ENCODE assay signal across 8 mouse cellular contexts in genomic region chr6:70752351-70752750, GRCm38 (mm10). TPM values are rescaled to one million over a fixed set of nuclear protein-coding genes. Genes with fewer than 3 reads are reported as not detected.
DNase-seq lines count a peak whose midpoint lies in the region; ATAC-seq and TF ChIP-seq lines count a peak whose summit lies in the region.

No protein-coding gene starts in this region.

- no peak overlapping the region for H3K9ac ChIP-seq in forebrain, embryonic 11.5 days (ENCODE audit: low read length)
- H3K9ac ChIP-seq in forebrain, embryonic 12.5 days = no peak overlapping the region
- no peak overlapping the region for H3K9ac ChIP-seq in midbrain, embryonic 11.5 days (ENCODE audit: low read length)
- no peak overlapping the region for H3K9ac ChIP-seq in midbrain, embryonic 15.5 days
- H3K9ac ChIP-seq in liver, embryonic 11.5 days (ENCODE audit: low read depth, low read length) = peak overlapping the region; percentile 37; the same call in 1 of the 2 replicates

- peak; percentile 64 for DNase-seq in forebrain, embryonic 11.5 days (ENCODE audit: low spot score)
- no peak for DNase-seq in midbrain, embryonic 11.5 days (ENCODE audit: low spot score, missing footprints)
- no peak for DNase-seq in liver, embryonic 11.5 days (ENCODE audit: low spot score)
- DNase-seq in spleen, adult 2 months (ENCODE audit: low read depth in 1 of 2, low spot score in 2 of 2) = peak in 1 of 2 experiments; percentile 74
- no peak for DNase-seq in left cerebral cortex, postnatal 25 days (ENCODE audit: low spot score in 2 of 2)

- peak; percentile 80; the same call in 1 of the 2 replicates for TF ChIP-seq CTCF in spleen, adult 2 months (IDR thresholded peaks at IDR 0.05; ENCODE audit: extremely low read depth, insufficient read depth, insufficient read length, insufficient replicate concordance)

- H3K4me2 ChIP-seq in forebrain, embryonic 11.5 days (ENCODE audit: low read depth, low read length, severe bottlenecking) = no peak overlapping the region
- H3K4me2 ChIP-seq in forebrain, embryonic 12.5 days = no peak overlapping the region
- no peak overlapping the region for H3K4me2 ChIP-seq in midbrain, embryonic 11.5 days
- H3K4me2 ChIP-seq in midbrain, embryonic 15.5 days = no peak overlapping the region
- H3K4me2 ChIP-seq in liver, embryonic 11.5 days = peak overlapping the region; percentile 53

- intact Hi-C loops in left cerebral cortex, postnatal 25 days (cut with DNase I) = loop anchor here (5.0 kb wide), 1 partner anchor 40 kb away; no protein-coding TSS in a partner anchor

- ATAC-seq in forebrain, embryonic 11.5 days (replicated peaks; ENCODE audit: low FRiP score) = no peak
- no peak for ATAC-seq in forebrain, embryonic 12.5 days (ENCODE audit: low FRiP score)
- peak; percentile 61; the same call in 1 of the 2 replicates for ATAC-seq in midbrain, embryonic 11.5 days (ENCODE audit: low FRiP score)
- no peak for ATAC-seq in midbrain, embryonic 15.5 days (replicated peaks)
- ATAC-seq in common myeloid progenitor, adult 5-6 weeks (replicated peaks; ENCODE audit: low read depth, poor library complexity, severe bottlenecking) = peak; percentile 98
- ATAC-seq in liver, embryonic 11.5 days (replicated peaks; ENCODE audit: low FRiP score) = peak; percentile 86

- no peaks in the 10 kb centered on the region for H3K27me3 ChIP-seq in forebrain, embryonic 11.5 days (ENCODE audit: control insufficient read depth, insufficient read depth, low read length)
- no peaks in the 10 kb centered on the region for H3K27me3 ChIP-seq in forebrain, embryonic 12.5 days
- no peaks in the 10 kb centered on the region for H3K27me3 ChIP-seq in midbrain, embryonic 11.5 days (ENCODE audit: control insufficient read depth, insufficient read depth, low read length)
- no peaks in the 10 kb centered on the region for H3K27me3 ChIP-seq in midbrain, embryonic 15.5 days (replicated peaks)
- H3K27me3 ChIP-seq in liver, embryonic 11.5 days (replicated peaks; ENCODE audit: control insufficient read depth, insufficient read depth, low read length) = no peaks in the 10 kb centered on the region
- no peaks in the 10 kb centered on the region for H3K27me3 ChIP-seq in spleen, adult 2 months (ENCODE audit: control insufficient read depth, insufficient read depth, low read length)

- TF ChIP-seq POLR2A in spleen, adult 2 months (IDR thresholded peaks at IDR 0.05; ENCODE audit: low read depth, low read length) = no peak

- 57% methylated on average over 8 of the region's 8 CpGs for WGBS in forebrain, embryonic 11.5 days
- 58% methylated on average over 8 of the region's 8 CpGs for WGBS in forebrain, embryonic 12.5 days
- 54% methylated on average over 8 of the region's 8 CpGs for whole genome bisulfite sequencing in midbrain, embryonic 11.5 days
- WGBS in midbrain, embryonic 15.5 days = 59% methylated on average over 8 of the region's 8 CpGs
- WGBS in liver, embryonic 11.5 days = 26% methylated on average over 8 of the region's 8 CpGs
- WGBS in spleen, adult 2 months = 52% methylated on average over 8 of the region's 8 CpGs

- H3K27ac ChIP-seq in forebrain, embryonic 11.5 days (ENCODE audit: low read depth, low read length) = no peak overlapping the region
- H3K27ac ChIP-seq in forebrain, embryonic 12.5 days = no peak overlapping the region
- H3K27ac ChIP-seq in midbrain, embryonic 11.5 days (ENCODE audit: low read depth, low read length) = no peak overlapping the region
- no peak overlapping the region for H3K27ac ChIP-seq in midbrain, embryonic 15.5 days
- peak overlapping the region; percentile 21; the same call in 1 of the 2 replicates for H3K27ac ChIP-seq in liver, embryonic 11.5 days (ENCODE audit: low read depth, low read length)
- peak overlapping the region; percentile 93 for H3K27ac ChIP-seq in spleen, adult 2 months (ENCODE audit: insufficient read depth, low read length)

- no peaks in the 10 kb centered on the region for H3K9me3 ChIP-seq in forebrain, embryonic 11.5 days (ENCODE audit: control insufficient read depth, low read length)
- H3K9me3 ChIP-seq in forebrain, embryonic 12.5 days = no peaks in the 10 kb centered on the region
- no peaks in the 10 kb centered on the region for H3K9me3 ChIP-seq in midbrain, embryonic 11.5 days (ENCODE audit: control insufficient read depth, low read length)
- H3K9me3 ChIP-seq in midbrain, embryonic 15.5 days = no peaks in the 10 kb centered on the region
- no peaks in the 10 kb centered on the region for H3K9me3 ChIP-seq in liver, embryonic 11.5 days (ENCODE audit: control insufficient read depth, low read length)

- H3K4me3 ChIP-seq in forebrain, embryonic 11.5 days (ENCODE audit: low read depth, low read length) = no peak overlapping the region
- H3K4me3 ChIP-seq in forebrain, embryonic 12.5 days (replicated peaks) = no peak overlapping the region
- H3K4me3 ChIP-seq in midbrain, embryonic 11.5 days (ENCODE audit: low read depth, low read length) = no peak overlapping the region
- H3K4me3 ChIP-seq in midbrain, embryonic 15.5 days = no peak overlapping the region
- H3K4me3 ChIP-seq in liver, embryonic 11.5 days (ENCODE audit: low read depth, low read length) = no peak overlapping the region
- no peak overlapping the region for H3K4me3 ChIP-seq in spleen, adult 2 months (ENCODE audit: extremely low read depth, insufficient read depth, insufficient read length)

- H3K36me3 ChIP-seq in forebrain, embryonic 11.5 days (ENCODE audit: control insufficient read depth, insufficient read depth, low read length) = no peaks in the 10 kb centered on the region
- H3K36me3 ChIP-seq in forebrain, embryonic 12.5 days (replicated peaks) = no peaks in the 10 kb centered on the region
- no peaks in the 10 kb centered on the region for H3K36me3 ChIP-seq in midbrain, embryonic 11.5 days (ENCODE audit: control insufficient read depth, insufficient read depth, low read length)
- no peaks in the 10 kb centered on the region for H3K36me3 ChIP-seq in midbrain, embryonic 15.5 days (replicated peaks)
- H3K36me3 ChIP-seq in liver, embryonic 11.5 days (ENCODE audit: control insufficient read depth, insufficient read depth, low read length) = no peaks in the 10 kb centered on the region
- H3K36me3 ChIP-seq in spleen, adult 2 months (ENCODE audit: control insufficient read depth, insufficient read depth, low read length) = no peaks in the 10 kb centered on the region

- no peaks in the 10 kb centered on the region for H3K4me1 ChIP-seq in forebrain, embryonic 11.5 days (replicated peaks; ENCODE audit: control insufficient read depth, insufficient read depth, low read length)
- peaks cover 4% of the 10 kb centered on the region; the same call in 1 of the 2 replicates for H3K4me1 ChIP-seq in forebrain, embryonic 12.5 days
- H3K4me1 ChIP-seq in midbrain, embryonic 11.5 days (ENCODE audit: control insufficient read depth, insufficient read depth, low read length) = no peaks in the 10 kb centered on the region
- peaks cover 3% of the 10 kb centered on the region; the same call in 1 of the 2 replicates for H3K4me1 ChIP-seq in midbrain, embryonic 15.5 days
- H3K4me1 ChIP-seq in liver, embryonic 11.5 days (replicated peaks; ENCODE audit: control insufficient read depth, insufficient read depth, low read length) = peaks cover 9% of the 10 kb centered on the region
- peaks cover 11% of the 10 kb centered on the region for H3K4me1 ChIP-seq in spleen, adult 2 months (ENCODE audit: control insufficient read depth, insufficient read depth, insufficient read length)

RNA-seq across cellular contexts. Expression of gene Rpia, which starts 39.7 kb away (rescaled TPM):
- polyA plus RNA-seq in forebrain, embryonic 11.5 days (2014; fragmentation: Nextera tagmentation; extraction: Ambion mirVana) = 2.0 and 3.3 TPM in 2 replicates
- polyA plus RNA-seq in forebrain, embryonic 12.5 days (2016; fragmentation: Nextera tagmentation; extraction: Ambion mirVana) = 2.8 and 5.1 TPM in 2 replicates
- 1.9 TPM in 2 replicates for polyA plus RNA-seq in midbrain, embryonic 11.5 days (2014; fragmentation: Nextera tagmentation; extraction: Ambion mirVana)
- 2.6 and 3.0 TPM in 2 replicates for polyA plus RNA-seq in midbrain, embryonic 15.5 days (2015; fragmentation: Nextera tagmentation; extraction: Ambion mirVana)
- total RNA-seq in common myeloid progenitor, adult 5-6 weeks (2017) = 143 and 145 TPM in 2 replicates
- 6.5 and 8.6 TPM in 2 replicates for polyA plus RNA-seq in liver, embryonic 11.5 days (2014; fragmentation: Nextera tagmentation; extraction: Ambion mirVana)
- 12.7 and 15.1 TPM in 2 replicates for polyA plus RNA-seq in spleen, adult 2 months (2012; rRNA removed)
- total RNA-seq in left cerebral cortex, postnatal 25 days (2021) = 10 to 100 TPM; 11.9 to 13.2 TPM

Comparison
In these comparisons a context has a peak if more than half of its experiments do, and no peak if none do; other contexts are left out.
1. ATAC-seq: peak in midbrain, embryonic 11.5 days (single experiment), common myeloid progenitor, adult 5-6 weeks (single experiment) and liver, embryonic 11.5 days (single experiment); none in forebrain, embryonic 11.5 days (single experiment), forebrain, embryonic 12.5 days (single experiment) and midbrain, embryonic 15.5 days (single experiment).
2. H3K27ac ChIP-seq: peak in liver, embryonic 11.5 days (single experiment) and spleen, adult 2 months (single experiment); none in forebrain, embryonic 11.5 days (single experiment), forebrain, embryonic 12.5 days (single experiment), midbrain, embryonic 11.5 days (single experiment) and midbrain, embryonic 15.5 days (single experiment).